19 mouse cellular contexts compared by ENCODE assay signal in genomic region chr3:121315498-121315897, GRCm38 (mm10).
"Had no signal": no experiment of that assay in that cellular context is flagged by ENCODE, and none has a peak within 500 bp of the region (broad histone marks: within the 10 kb centered on the region; RNA-seq: fewer than 3 reads in every experiment).

No protein-coding gene starts in this region.

- H3K27ac ChIP-seq: kidney, embryonic 15.5 days; limb, embryonic 12.5 days; limb, embryonic 15.5 days; liver, embryonic 12.5 days; liver, embryonic 15.5 days; lung, embryonic 15.5 days; midbrain, embryonic 10.5 days; midbrain, embryonic 13.5 days; neural tube, embryonic 13.5 days had no signal

- H3K4me1 ChIP-seq: limb, embryonic 12.5 days; liver, embryonic 15.5 days; lung, embryonic 15.5 days; midbrain, embryonic 13.5 days; neural tube, embryonic 13.5 days had no signal

- H3K9me3 ChIP-seq: kidney, embryonic 15.5 days; limb, embryonic 12.5 days; limb, embryonic 15.5 days; liver, embryonic 12.5 days; liver, embryonic 15.5 days; lung, embryonic 15.5 days; midbrain, embryonic 10.5 days; midbrain, embryonic 13.5 days; neural tube, embryonic 13.5 days had no signal

- H3K27me3 ChIP-seq: kidney, embryonic 15.5 days; limb, embryonic 12.5 days; limb, embryonic 15.5 days; liver, embryonic 12.5 days; liver, embryonic 15.5 days; lung, embryonic 15.5 days; megakaryocyte, embryonic 14.5 days; midbrain, embryonic 13.5 days; neural tube, embryonic 13.5 days had no signal

- DNase-seq: kidney, adult 8-10 months; kidney, postnatal 10 days; kidney, postnatal 36 days; lung, adult 18-20 months; lung, postnatal 10 days; thymus, adult 18-20 months; thymus, postnatal 36 days had no signal

- H3K4me2 ChIP-seq: kidney, embryonic 15.5 days; limb, embryonic 12.5 days; limb, embryonic 15.5 days; liver, embryonic 12.5 days; liver, embryonic 15.5 days; lung, embryonic 15.5 days; midbrain, embryonic 13.5 days; neural tube, embryonic 13.5 days had no signal

- H3K4me3 ChIP-seq: kidney, embryonic 15.5 days; limb, embryonic 12.5 days; limb, embryonic 15.5 days; liver, embryonic 12.5 days; liver, embryonic 15.5 days; lung, embryonic 15.5 days; megakaryocyte, embryonic 14.5 days; midbrain, embryonic 10.5 days; midbrain, embryonic 13.5 days; myocyte; neural tube, embryonic 13.5 days had no signal

- H3K36me3 ChIP-seq: liver, embryonic 15.5 days; lung, embryonic 15.5 days had no signal

- ATAC-seq: liver, embryonic 12.5 days; midbrain, embryonic 13.5 days; midbrain, embryonic 16.5 days had no signal

- H3K9ac ChIP-seq: kidney, embryonic 15.5 days; limb, embryonic 12.5 days; limb, embryonic 15.5 days; liver, embryonic 12.5 days; liver, embryonic 15.5 days; lung, embryonic 15.5 days; midbrain, embryonic 13.5 days; neural tube, embryonic 13.5 days had no signal
